Mouse (Mus musculus): ENCODE data around the gene Tada3.
"Not testable (repeated sequence)": the region's sequence is repeated elsewhere in the genome, so short reads cannot be mapped to it uniquely, and the experiment has no call there.

- TF ChIP-seq GATA1 (IDR thresholded peaks at IDR 0.05; ENCODE audit: borderline replicate concordance, low read length); CTCF (IDR thresholded peaks at IDR 0.05; ENCODE audit: low read depth, low read length); TAL1 (conservative IDR thresholded peaks at IDR 0.05; ENCODE audit: low read depth, low read length): not testable (repeated sequence)
These were observed 44.9 kb downstream of the Tada3 start for GRCm38 (mm10) chr6:113332734-113333133.
